Mouse (Mus musculus) heart, embryonic 11.5 days (tissue): Measurements from ENCODE around the gene Crisp3. TPM values are rescaled to one million over a fixed set of nuclear protein-coding genes. Genes with fewer than 3 reads are reported as not detected.

ENCODE experiments used
- polyA plus RNA-seq: library from polyadenylated mRNA; unstranded; fragments of >200 nt; fragmentation: Nextera tagmentation; extraction: Ambion mirVana; gene quantifications from 2 replicates; pipeline ENCODE4 v1.2.1, GENCODE M21; 2014

Crisp3 gene
- polyA plus RNA-seq, 1 experiment from 2014 or later = not detected

Other genes with a start within 250 kb of the Crisp3 start
- gene AC192777.2, start 146.8 kb downstream of the Crisp3 start, polyA plus RNA-seq = not detected in 2 replicates
- gene Pgk2, start 33.6 kb downstream of the Crisp3 start, polyA plus RNA-seq = not detected in 2 replicates
- not detected in 2 replicates for gene Crisp1, start 76.9 kb upstream of the Crisp3 start, polyA plus RNA-seq